Mouse (Mus musculus) lung, postnatal 0 days (tissue): ENCODE results near the gene Nps.

Source experiments
- CTCF ChIP-seq: IDR thresholded peaks from 2 replicates; pipeline ENCODE4 v1.5.1; 2016; ENCODE audit warnings: antibody characterized with exemption, mild to moderate bottlenecking
- EP300 ChIP-seq: IDR thresholded peaks from 2 replicates; pipeline ENCODE4 v1.6.1; 2016; ENCODE audit warnings: antibody characterized with exemption, mild to moderate bottlenecking, control low read depth

- TF ChIP-seq CTCF, result no peak
- no peak for TF ChIP-seq EP300
Measured at GRCm38 (mm10) chr7:135253249-135253648, 5.3 kb upstream of the Nps start.
